16 mouse cellular contexts compared by ENCODE assay signal in the genomic region with DNA sequence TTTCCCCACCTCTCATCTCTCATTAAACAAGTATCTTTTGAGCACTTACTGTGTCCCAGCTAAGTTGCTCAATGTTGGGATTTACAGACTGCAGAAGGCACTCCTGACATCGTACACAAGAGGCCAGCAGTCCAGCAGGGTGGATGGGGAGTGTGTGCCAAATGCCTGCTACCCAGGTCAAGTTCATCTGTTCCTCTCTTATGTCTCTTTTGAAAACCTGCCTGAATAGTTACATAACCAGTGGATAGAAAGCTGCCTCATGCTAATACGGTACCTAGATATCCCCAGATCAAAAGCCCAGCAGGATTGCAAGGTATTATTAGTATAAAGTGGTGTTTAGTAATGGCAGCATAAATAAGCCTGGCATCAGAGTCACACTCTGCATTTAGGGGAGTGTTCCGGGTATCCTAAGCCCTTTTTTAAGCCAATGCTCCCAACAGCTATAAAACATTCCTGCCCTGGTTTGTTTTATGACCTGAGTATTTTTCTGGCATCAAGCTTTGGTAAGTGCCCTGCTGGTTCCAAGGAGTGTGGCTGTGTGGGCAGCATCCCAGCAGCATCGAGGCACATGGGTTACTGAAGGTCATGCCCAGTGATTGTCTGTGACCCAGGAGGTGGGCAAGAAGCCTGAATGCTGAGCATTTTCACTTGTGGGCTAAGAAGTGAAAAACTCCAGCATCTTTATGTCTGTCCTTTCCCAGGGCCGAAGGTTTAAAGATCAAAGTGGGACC. TPM values are rescaled to one million over a fixed set of nuclear protein-coding genes. Genes with fewer than 3 reads are reported as not detected.
DNase-seq lines count a peak whose midpoint lies in the region; ATAC-seq and TF ChIP-seq lines count a peak whose summit lies in the region.
"Had no signal": no experiment of that assay in that cellular context is flagged by ENCODE, and none has a peak within 500 bp of the region (broad histone marks: within the 10 kb centered on the region; RNA-seq: fewer than 3 reads in every experiment).

No protein-coding gene starts in this region.

- H3K9me3 ChIP-seq in intestine, postnatal 0 days (ENCODE audit: control insufficient read depth), result no peaks in the 10 kb centered on the region
- H3K9me3 ChIP-seq: limb, embryonic 10.5 days; midbrain, embryonic 10.5 days had no signal

- no peak overlapping the region for H3K4me3 ChIP-seq in intestine, postnatal 0 days (ENCODE audit: low read depth, low read length)
- H3K4me3 ChIP-seq: erythroblast, embryonic 14.5 days; limb, embryonic 10.5 days; midbrain, embryonic 10.5 days had no signal

- no peak for TF ChIP-seq CTCF in intestine, postnatal 0 days (IDR thresholded peaks at IDR 0.05; ENCODE audit: low read depth)

- H3K27me3 ChIP-seq in intestine, postnatal 0 days (replicated peaks; ENCODE audit: control insufficient read depth, insufficient read depth, low read length), result no peaks in the 10 kb centered on the region

- no peaks in the 10 kb centered on the region for H3K4me1 ChIP-seq in intestine, postnatal 0 days (replicated peaks; ENCODE audit: control insufficient read depth, insufficient read depth, low read length)

- H3K9ac ChIP-seq in intestine, postnatal 0 days (ENCODE audit: low read depth, low read length), result no peak overlapping the region
- H3K9ac ChIP-seq: lung, embryonic 14.5 days had no signal

- no peak for ATAC-seq in monocyte, adult 5-6 weeks (replicated peaks; ENCODE audit: insufficient number of reproducible peaks, low FRiP score, low TSS enrichment, poor library complexity, severe bottlenecking)
- ATAC-seq in intestine, postnatal 0 days, result no peak
- ATAC-seq: inflammation-experienced regulatory T-cells, adult 6 months had no signal

- H3K27ac ChIP-seq in intestine, postnatal 0 days (ENCODE audit: low read depth, low read length), result no peak overlapping the region
- H3K27ac ChIP-seq: limb, embryonic 10.5 days; midbrain, embryonic 10.5 days had no signal

- peak; percentile 50 for DNase-seq in kidney, adult 11 months
- no peak for DNase-seq in kidney, adult 18-20 months
- DNase-seq in adipocyte (ENCODE audit: low spot score), result peak; percentile 32
- DNase-seq in adrenal gland, postnatal 36 days, result peak; percentile 33 to 45
- DNase-seq in cerebellum, postnatal 14 days, result peak; percentile 74 to 86
- DNase-seq in right cerebral cortex, postnatal 10 days (ENCODE audit: low spot score in 2 of 2), result no peak
- DNase-seq: embryo, embryonic 11 days; heart, postnatal 4 days; lung, embryonic 14.5 days had no signal

- 78% methylated on average over 5 of the region's 5 CpGs for WGBS in intestine, postnatal 0 days

- no peak overlapping the region for H3K4me2 ChIP-seq in intestine, postnatal 0 days (replicated peaks; ENCODE audit: low read depth)
- H3K4me2 ChIP-seq: heart, embryonic 11.5 days; lung, embryonic 14.5 days had no signal

- H3K36me3 ChIP-seq in intestine, postnatal 0 days (ENCODE audit: control insufficient read depth, insufficient read depth), result no peaks in the 10 kb centered on the region
- H3K36me3 ChIP-seq: limb, embryonic 10.5 days; midbrain, embryonic 10.5 days had no signal

RNA-seq across cellular contexts. Expression of a gene that starts 59.1 kb away (rescaled TPM):
- 10 to 100 TPM; 17.0 to 20.7 TPM for total RNA-seq in adrenal gland, postnatal 36 days (2021)
- total RNA-seq in monocyte, adult 5-6 weeks (2017), result not detected in 3 replicates
- 5.7 and 7.3 TPM in 2 replicates for polyA plus RNA-seq in intestine, postnatal 0 days (2015; fragmentation: Nextera tagmentation; extraction: Ambion mirVana)

Comparison
In these comparisons a context has a peak if more than half of its experiments do, and no peak if none do; other contexts are left out.
1. DNase-seq: peak in kidney, adult 11 months (single experiment), adipocyte (single experiment), adrenal gland, postnatal 36 days (2 of 2) and cerebellum, postnatal 14 days (2 of 2); none in kidney, adult 18-20 months (single experiment) and right cerebral cortex, postnatal 10 days (0 of 2).
2. RNA of a gene that starts 59.1 kb away (total RNA-seq): 17.0 to 20.7 TPM in adrenal gland, postnatal 36 days; not detected in monocyte, adult 5-6 weeks; every median in the first group is over 10 times any median in the second.